Mouse (Mus musculus) kidney, postnatal 14 days (tissue): ENCODE results near the gene Vmn2r107.

ENCODE experiments used
- DNase-seq: peaks from one replicate; pipeline ENCODE4 v3.0.0; 2022; ENCODE audit warnings: mixed read lengths

Vmn2r107 gene

GRCm38 (mm10) chr17:20344942-20345341, at the start of gene Vmn2r107:
Gene Vmn2r107 (plus strand): TSS chr17:20345242.
- DNase-seq, result no peak

- DNase-seq, result no peak
Observed at GRCm38 (mm10) chr17:20305790-20306189, 39.3 kb upstream of the Vmn2r107 start.

GRCm38 (mm10) chr17:20399105-20399504, 54.1 kb downstream of the Vmn2r107 start:
- DNase-seq, result no peak

GRCm38 (mm10) chr17:20413846-20414245, 68.8 kb downstream of the Vmn2r107 start, which contains the start of gene Vmn1r224:
Gene Vmn1r224 (plus strand): TSS chr17:20414146.
- no peak for DNase-seq
